Mouse (Mus musculus) adipose tissue, adult 10 weeks (tissue): ENCODE measurements around the gene Adat2. TPM values are rescaled to one million over a fixed set of nuclear protein-coding genes. Genes with fewer than 3 reads are reported as not detected.

ENCODE experiments used
- polyA plus RNA-seq: library from polyadenylated mRNA; stranded (reverse); fragments of 350-450 nt; fragmentation: Illumina TruSeq; extraction: RNeasy Lipid Tissue Mini Kit (QIAGEN cat#74804); gene quantifications from one replicate; pipeline ENCODE4 v1.2.3, GENCODE M21; 2014; ENCODE audit warnings: low read depth, low replicate concordance

Adat2 gene
- 6.0 TPM for polyA plus RNA-seq

DNA sequence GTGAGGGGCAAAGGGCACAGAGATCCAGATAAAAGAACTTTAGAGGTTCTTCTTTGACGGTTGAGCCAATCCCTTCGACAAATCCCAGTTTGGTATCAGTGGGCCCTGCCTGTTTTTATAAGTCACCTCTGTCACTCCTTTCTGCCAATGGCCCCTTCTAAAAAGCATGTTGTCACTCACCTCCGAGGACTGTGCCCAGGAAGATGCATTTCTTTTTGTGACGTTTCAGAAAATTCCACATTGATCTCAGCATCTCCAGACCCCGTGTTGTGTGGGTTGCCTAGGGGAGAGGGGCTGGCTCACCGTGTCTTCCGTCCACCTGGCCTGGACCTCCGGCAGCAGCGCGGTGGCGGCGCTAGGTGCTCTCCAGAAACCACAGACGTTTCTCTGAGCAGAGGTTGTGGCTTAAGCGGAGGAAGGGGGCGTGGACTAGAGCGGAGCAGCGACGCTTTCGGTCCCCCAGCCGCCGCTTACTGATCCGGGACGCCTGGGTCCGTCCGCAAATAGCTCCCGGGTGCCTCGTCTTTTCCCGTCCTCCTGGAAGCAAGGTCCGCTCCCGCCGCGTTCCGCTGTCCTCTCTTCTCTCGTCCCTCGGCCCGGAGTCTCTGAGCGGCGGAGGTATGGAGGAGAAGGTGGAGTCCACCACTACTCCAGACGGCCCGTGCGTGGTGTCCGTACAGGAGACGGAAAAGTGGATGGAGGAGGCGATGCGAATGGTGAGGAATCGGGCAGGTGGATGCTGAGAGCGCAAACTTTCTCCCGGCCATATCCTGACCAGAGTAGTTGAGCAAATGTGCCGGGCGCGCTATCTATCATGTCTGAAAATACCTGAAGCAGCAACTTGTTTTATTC, at the start of gene Adat2, which contains the start of gene Pex3:
Adat2 (plus strand) TSS at position 249 of the 852 bp plus-strand sequence.
Pex3 (minus strand) TSS at position 497 of the 852 bp plus-strand sequence.

Other genes with a start within 250 kb of the Adat2 start
- gene Phactr2, start 78.5 kb upstream of the Adat2 start, polyA plus RNA-seq, result 13.6 TPM
- 104 TPM for gene Fuca2, start 53.4 kb upstream of the Adat2 start, polyA plus RNA-seq
- 35.0 TPM for gene Pex3, start 248 bp downstream of the Adat2 start, polyA plus RNA-seq